Mouse (Mus musculus) skeletal muscle tissue, adult 2 months (tissue): ENCODE measurements around the gene Pik3r5.

Experiments used
- DNase-seq: peaks from one replicate; pipeline ENCODE4 v3.0.0-alpha.2; 2012; ENCODE audit warnings: low read depth, low spot score

Gene Pik3r5

GRCm38 (mm10) chr11:68431699-68432360, at the start of gene Pik3r5:
Gene Pik3r5 (plus strand): TSS chr11:68432121.
- peak; percentile 50 for DNase-seq

DNA sequence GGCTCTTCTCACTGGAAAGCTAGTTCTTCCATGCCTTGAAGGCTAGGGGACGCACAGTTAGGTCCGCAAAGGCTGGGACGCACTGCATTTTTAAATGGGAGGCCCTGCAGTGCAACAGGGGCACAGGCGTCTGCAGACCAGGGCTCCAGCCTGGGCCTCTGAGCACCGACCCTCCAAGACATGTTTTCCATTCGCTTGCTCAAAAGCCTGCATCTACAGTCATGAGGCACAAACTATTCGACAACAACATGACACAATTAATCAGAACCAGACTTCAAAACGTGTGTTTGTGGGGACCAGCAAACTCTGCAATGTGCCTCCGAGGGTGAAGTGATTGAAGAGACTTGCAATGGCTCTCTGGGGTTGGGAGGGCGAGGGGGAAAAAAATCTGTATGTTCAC, 48.4 kb upstream of the Pik3r5 start:
- no peak for DNase-seq

DNA sequence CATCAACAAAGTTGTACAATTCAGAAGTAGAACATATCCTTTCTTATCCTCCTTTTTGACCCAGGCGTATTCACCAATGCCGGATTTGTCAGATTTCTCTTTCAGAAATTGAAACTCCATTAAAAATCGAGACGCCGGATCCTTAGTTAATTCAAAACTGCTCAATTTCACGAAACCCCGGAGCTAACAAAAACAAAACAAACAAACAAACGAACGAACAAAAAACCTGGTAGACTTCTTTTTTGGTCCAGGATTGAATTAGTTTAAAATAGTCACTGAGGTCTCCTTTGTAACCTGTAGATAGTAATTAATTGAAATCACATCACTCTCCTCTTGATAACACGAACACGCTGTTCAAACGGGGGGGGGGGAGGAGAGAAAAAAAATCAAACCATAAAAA, 47.8 kb upstream of the Pik3r5 start:
- no peak for DNase-seq

- no peak for DNase-seq
These were observed 47.3 kb upstream of the Pik3r5 start for GRCm38 (mm10) chr11:68384592-68385020.

GRCm38 (mm10) chr11:68385021-68385821, 46.7 kb upstream of the Pik3r5 start:
- DNase-seq, result no peak

DNA sequence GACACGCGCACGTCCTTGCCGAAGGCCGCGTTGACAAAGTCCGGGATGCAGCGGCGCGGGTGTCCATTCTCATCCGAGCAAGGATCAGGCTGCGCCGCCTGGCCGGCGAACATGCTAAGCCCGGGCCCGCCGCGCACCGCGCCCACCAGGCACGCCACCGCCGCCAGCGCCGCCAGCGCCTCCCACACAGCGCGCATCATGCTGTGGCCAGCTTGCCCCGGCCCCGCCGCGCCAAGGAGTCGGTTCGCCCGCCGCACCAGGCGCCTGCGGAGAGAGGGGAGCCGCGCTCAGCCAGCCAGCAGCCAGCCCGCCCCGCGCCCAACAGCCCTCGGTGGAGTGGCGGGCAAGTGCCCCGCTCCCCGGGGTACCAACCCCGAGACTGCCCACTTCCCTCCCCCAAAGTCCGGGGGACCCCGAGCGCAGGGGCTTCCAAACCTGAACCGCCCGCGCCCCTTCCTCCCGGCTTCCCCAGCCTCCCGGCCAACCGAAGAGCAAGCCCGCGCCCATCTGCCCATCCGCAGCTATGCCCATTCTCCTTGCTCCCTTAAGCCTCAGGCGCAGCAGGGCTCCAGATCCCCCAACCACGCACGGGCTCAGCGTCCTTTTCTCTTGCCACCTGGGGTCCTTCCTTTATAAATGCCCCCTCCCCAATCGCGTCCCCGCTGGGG, 45.9 kb upstream of the Pik3r5 start:
- DNase-seq, result no peak

DNA sequence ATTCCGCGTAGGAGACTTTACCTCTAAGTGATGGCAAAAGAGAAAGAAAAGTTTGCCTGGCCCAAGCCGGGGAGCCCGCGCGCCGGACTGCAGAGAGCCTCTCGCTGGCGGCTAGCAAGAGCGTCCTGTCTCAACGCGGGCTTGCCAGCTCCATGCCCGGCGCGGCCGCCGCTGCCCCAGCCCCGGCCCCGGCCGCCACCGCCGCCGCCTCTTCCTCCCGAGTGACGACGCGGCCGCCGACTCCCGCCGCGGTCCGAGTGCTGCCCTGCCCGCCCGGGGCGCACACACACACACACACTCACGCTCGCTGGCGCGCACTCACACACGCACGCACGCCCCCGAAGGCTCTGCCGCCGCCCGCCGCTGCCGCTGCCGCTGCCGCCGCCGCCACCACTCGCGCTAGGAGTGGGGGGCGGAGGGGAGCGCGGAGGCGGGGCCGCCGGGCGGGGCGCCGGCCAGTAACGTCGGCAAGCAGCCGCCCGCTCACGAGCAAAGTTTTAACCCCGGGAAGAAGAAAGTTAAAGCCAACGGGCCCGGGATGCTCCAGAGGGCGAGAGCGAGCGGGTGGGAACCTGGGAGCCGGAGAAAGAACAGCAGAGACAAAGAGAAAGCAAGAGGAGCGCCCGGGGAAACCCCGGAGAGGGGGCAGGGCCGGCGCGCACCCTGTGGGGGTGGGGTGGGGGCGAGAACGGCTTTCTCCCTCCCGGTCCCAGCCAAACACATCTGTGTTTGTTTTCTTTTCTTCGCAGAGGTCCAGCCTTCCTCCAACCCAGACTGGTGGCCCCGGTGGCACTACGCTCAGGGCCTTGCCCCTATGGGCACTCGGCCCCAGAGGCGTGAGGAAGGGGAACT, 45.1 kb upstream of the Pik3r5 start:
- no peak for DNase-seq

GRCm38 (mm10) chr11:68387441-68387760, 44.5 kb upstream of the Pik3r5 start:
- DNase-seq, result no peak

DNA sequence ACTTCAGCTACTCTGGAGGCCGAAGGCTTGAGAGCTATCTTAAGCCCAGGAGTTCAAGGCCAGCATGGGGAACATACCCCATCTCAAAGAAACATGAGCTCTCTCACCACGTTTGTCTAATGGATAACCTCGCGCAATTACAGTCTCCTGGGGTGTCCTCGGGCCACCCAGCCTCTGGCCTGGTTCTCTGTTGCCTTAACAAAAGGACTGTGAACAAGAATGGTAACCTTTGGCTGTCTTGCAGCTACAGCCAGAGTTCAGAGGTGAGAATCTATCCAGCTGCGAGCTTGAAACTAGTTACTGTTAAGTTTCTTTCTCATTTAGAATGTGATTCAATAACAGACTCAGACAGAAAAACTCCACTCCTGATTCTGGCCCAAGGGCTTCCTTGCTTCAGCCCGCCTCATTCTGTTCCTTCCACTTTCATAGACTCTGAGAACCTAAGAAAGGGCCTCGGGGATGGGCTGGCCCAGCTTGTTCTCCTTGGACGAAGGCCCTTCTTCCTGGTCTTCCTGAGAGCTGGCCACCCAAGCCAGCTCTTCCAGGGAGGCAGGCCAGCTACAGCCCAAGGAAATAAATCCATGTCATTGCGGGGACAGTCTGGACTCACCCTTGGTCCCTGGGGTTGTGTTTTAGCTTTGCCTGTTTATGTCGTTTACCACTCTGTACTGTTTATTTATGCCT, 43.8 kb upstream of the Pik3r5 start:
- DNase-seq, result peak; percentile 55

DNA sequence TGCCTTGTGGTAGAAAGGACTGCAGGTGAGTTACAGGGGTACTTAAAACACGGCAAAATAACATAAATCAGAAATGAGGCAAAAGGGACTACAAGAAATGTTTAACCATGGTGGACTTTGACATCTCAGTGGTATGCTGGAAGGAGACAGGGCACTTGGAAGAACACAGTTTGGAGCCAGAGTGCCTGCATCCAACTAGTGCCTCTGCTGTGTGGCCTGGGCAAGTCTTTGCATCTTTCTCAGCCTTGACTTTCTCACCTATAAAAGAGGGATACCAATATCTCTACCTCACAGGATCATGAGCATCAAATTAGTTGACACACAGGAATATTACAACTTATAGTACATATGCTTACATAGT, 43.3 kb upstream of the Pik3r5 start:
- DNase-seq, result no peak

- no peak for DNase-seq
These were observed 42.3 kb upstream of the Pik3r5 start for GRCm38 (mm10) chr11:68389621-68390020.

DNA sequence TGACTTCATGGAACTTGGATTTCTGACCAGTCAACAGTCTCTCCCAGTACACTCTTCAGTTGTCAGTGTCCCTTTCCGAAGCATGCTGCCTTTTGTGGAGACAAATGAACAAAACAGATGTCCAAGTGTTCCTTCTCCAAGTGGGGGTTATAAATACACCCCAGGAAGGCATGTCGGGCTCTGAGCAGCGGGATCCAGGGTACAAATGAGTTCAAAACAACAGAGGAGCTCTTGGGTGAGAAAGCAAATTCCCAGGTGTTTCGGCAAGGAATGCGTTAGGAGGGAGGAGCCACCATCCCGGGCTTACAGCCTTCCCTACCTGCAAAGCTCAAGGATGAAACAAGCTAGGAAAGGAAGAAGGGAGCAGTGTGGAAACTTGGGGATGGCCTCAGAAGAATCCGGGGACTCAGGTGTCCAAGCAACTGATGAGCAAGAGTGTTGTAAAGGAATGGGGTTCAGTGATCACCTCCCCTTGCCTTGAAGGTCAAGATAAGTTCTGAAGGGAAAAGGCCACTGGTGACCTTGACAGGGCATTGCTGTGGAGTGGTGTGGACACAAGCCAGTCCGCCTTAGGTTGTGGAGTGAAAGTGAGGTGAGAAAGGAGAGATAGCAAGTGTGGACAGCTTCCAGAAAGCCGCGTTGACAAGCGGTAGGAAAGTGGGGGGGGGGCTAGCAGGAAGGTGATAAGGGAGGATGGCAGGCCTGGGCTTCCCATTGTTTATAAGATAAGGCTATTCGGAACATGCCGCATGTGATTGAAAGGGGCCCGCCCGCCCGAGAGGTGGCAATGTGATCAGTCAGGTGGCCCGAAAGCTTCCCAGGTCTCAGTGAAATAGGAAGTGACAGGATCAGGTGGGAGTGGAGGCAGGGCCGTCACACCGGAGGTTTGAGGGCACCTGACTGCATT, 41.3 kb upstream of the Pik3r5 start:
- no peak for DNase-seq

GRCm38 (mm10) chr11:68393897-68394490, 37.9 kb upstream of the Pik3r5 start:
- no peak for DNase-seq

DNA sequence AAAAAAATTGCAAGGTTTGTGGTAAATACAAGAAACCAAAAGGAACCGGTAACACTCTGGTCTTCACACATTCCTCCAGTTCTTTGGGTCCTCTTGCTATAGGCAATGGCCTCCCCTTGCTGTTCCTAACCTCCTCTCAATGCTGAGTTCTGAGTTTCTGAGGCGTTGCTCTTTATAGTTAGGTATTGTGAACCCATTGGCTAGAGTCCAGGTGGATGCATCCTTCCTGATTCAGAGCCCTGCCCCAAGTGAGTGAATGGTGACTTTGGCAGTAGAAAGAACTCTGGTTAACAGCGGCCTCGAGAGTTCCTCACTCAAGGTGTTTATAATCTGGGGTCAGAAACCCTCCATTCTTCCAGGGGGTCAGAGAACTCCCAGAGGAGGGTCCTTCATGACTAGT, 37.2 kb upstream of the Pik3r5 start:
- no peak for DNase-seq

DNA sequence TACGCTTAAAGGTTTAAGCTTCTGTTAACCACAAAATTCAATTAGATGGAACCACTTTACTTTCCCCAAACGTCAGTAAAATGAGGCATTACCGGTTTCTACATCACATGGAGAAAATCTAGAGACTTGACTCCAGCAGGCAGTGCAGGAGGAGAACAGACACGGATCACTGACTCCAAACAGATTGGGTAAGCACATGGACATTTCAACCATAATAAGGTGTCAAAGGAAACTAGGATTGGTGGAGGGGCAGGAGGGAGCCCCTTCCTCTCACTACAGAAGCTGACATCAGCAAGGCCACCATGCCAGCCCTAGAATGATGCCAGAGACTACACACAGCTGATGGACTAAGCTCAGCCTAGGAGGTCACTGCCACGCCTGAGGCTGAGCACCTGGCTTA, 36.4 kb upstream of the Pik3r5 start:
- DNase-seq, result no peak

- DNase-seq, result no peak
These were observed 32.9 kb upstream of the Pik3r5 start for GRCm38 (mm10) chr11:68398891-68399547.

DNA sequence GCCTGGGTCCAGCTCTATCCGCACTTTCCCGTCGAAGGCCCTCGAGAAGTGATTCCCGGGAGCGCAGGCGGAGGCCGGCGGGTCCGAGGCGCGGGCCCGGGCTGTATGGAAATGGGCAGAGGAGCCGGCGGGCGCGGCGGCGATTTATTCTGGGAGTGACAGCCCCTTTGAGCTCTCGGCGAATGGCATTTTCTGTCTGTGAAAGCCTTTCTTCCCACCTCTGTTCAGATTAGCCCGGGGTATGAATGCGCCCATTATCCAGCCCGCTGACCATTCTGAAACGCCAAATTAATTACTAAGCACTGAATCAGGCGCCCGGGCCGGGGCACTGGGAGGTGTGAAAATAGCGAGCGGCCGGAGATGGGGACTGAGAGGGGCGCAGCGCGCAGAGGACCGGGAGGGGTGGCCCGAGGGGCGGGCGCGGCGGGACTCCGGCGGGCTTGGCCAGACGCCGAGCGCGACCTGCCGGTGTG, 32.3 kb upstream of the Pik3r5 start:
- DNase-seq, result no peak

DNA sequence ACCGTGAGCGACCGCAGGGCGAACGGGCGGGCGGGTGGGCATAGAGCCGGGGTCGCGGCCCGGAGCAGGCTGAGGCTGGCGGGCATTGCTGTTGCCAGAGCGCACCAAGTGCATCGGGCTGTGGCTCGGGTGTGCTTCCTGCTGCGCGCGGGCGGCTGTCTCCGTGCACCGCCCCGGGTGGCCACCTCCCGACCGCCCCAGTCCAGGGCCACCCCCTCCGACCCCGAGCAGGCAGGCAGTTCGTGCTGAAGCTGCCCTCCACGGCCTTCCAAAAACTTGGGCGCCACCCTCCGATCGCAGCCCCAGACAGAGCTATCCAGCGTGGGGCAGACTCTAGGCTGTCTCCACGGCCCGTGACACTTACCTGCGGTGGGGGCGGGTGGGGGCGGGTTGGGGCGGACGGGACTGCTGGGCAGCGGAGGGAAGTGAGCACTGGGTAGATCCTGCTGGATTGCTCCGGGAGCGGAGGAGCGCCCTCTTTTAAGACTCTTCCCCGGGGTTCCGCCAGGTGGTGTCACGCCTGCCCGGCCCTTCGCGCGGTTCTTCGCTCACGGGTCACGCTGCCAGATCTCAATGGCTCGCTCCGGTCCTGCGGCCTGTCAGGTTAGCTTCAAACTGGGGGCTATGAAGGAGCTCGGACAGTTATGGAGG, 31.8 kb upstream of the Pik3r5 start:
- no peak for DNase-seq

- DNase-seq, result no peak
These were observed 31.1 kb upstream of the Pik3r5 start, which contains the start of gene Ntn1 for GRCm38 (mm10) chr11:68400727-68401219. Gene Ntn1 (minus strand): TSS chr11:68400823.
